Mouse (Mus musculus): ENCODE results near the gene Runx2. TPM values are rescaled to one million over a fixed set of nuclear protein-coding genes. Genes with fewer than 3 reads are reported as not detected.

Gene Runx2
- polyA plus RNA-seq, 1 experiment from 2014 or later = 0.52 TPM

GRCm38 (mm10) chr17:44776738-44777270 lies 37.8 kb downstream of the Runx2 start, which contains the start of gene Supt3:
Gene Supt3, plus strand, starts transcription at chr17:44777152.
- DNase-seq (ENCODE audit: low spot score) (peak; percentile 99), ATAC-seq (ENCODE audit: low FRiP score) (peak; percentile 98)
- Histone ChIP-seq H3K4me1 (replicated peaks; ENCODE audit: control insufficient read depth, insufficient read depth, low read length) (peaks cover 6% of the 10 kb centered on the region; the same call in 1 of the 2 replicates), H3K4me3 (replicated peaks; ENCODE audit: low read length) (peak within 1 kb of the TSS; percentile 89), H3K4me2 (replicated peaks) (peak within 1 kb of the TSS; percentile 70), H3K9me3 (ENCODE audit: control insufficient read depth, low read length) (no peaks in the 10 kb centered on the region), H3K36me3 (replicated peaks; ENCODE audit: control insufficient read depth, insufficient read depth) (no peaks in the 10 kb centered on the region), H3K27me3 (ENCODE audit: control insufficient read depth, insufficient read depth, low read length) (no peaks in the 10 kb centered on the region), H3K9ac (peak within 1 kb of the TSS; percentile 98), H3K27ac (peak within 1 kb of the TSS; percentile 94)
- WGBS = 0% methylated on average over 40 of the region's 40 CpGs

DNA sequence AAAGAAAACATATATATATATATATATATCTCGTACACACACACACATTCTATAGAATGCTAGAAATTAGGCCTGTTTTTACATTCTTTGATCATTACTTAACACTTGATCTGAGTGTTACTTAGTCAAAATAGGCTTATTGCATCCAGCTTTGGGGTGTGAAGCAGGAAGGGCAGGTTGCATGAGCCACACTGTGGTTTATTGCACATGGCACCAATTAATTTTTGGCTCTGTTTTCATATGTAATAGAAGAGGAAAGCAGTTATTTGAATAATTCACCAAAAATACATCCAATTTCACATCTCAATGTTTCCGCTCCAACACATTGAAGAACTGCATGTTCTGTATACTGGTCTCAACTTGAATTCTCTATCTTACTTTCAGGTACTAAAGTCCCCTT lies 42.0 kb downstream of the Runx2 start:
- H3K9me3 ChIP-seq (ENCODE audit: control insufficient read depth, low read length) = no peaks in the 10 kb centered on the region
- no peak for ATAC-seq (ENCODE audit: low FRiP score)
- 93% methylated on average over 2 of the region's 2 CpGs for WGBS
- no peaks in the 10 kb centered on the region for H3K36me3 ChIP-seq (replicated peaks; ENCODE audit: control insufficient read depth, insufficient read depth)
- no peak overlapping the region for H3K27ac ChIP-seq
- no peak for DNase-seq (ENCODE audit: low spot score)
- H3K4me1 ChIP-seq (replicated peaks; ENCODE audit: control insufficient read depth, insufficient read depth, low read length) = no peaks in the 10 kb centered on the region
- H3K4me2 ChIP-seq (replicated peaks) = no peak overlapping the region
- no peak overlapping the region for H3K9ac ChIP-seq
- no peak overlapping the region for H3K4me3 ChIP-seq (replicated peaks; ENCODE audit: low read length)
- no peaks in the 10 kb centered on the region for H3K27me3 ChIP-seq (ENCODE audit: control insufficient read depth, insufficient read depth, low read length)

DNA sequence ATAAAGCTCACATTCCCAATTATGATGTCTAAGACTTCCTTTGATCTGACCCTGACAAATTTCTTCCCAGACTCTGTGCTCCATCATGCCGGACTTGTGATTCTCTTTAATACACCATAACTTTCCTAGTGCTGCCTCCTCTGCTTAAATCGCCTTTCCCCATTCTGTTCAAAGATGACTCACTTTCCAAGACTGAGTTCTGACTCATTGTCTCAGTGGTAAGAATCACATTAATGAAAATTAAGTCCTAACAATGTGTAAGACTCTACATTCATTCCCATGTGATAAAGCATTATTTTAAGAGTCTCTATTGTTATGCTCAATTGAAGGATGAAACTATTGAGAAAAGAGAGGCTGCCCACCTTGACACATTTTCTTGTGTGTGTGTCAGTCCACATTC lies 43.7 kb downstream of the Runx2 start:
- WGBS = 91% methylated on average over 2 of the region's 2 CpGs
- ATAC-seq (ENCODE audit: low FRiP score) = no peak
- Histone ChIP-seq H3K4me3 (replicated peaks; ENCODE audit: low read length) (no peak overlapping the region), H3K27me3 (ENCODE audit: control insufficient read depth, insufficient read depth, low read length) (no peaks in the 10 kb centered on the region), H3K27ac (no peak overlapping the region), H3K4me2 (replicated peaks) (no peak overlapping the region), H3K9ac (no peak overlapping the region), H3K4me1 (replicated peaks; ENCODE audit: control insufficient read depth, insufficient read depth, low read length) (no peaks in the 10 kb centered on the region), H3K36me3 (replicated peaks; ENCODE audit: control insufficient read depth, insufficient read depth) (no peaks in the 10 kb centered on the region), H3K9me3 (ENCODE audit: control insufficient read depth, low read length) (no peaks in the 10 kb centered on the region)
- DNase-seq (ENCODE audit: low spot score) = no peak

GRCm38 (mm10) chr17:44768522-44768921 lies 46.1 kb downstream of the Runx2 start:
- no peak for ATAC-seq (ENCODE audit: low FRiP score)
- no peak overlapping the region for H3K27ac ChIP-seq

GRCm38 (mm10) chr17:44767375-44767774 lies 47.2 kb downstream of the Runx2 start:
- Histone ChIP-seq H3K27me3 (ENCODE audit: control insufficient read depth, insufficient read depth, low read length) (no peaks in the 10 kb centered on the region), H3K36me3 (replicated peaks; ENCODE audit: control insufficient read depth, insufficient read depth) (no peaks in the 10 kb centered on the region), H3K9me3 (ENCODE audit: control insufficient read depth, low read length) (no peaks in the 10 kb centered on the region), H3K4me3 (replicated peaks; ENCODE audit: low read length) (no peak overlapping the region), H3K9ac (no peak overlapping the region), H3K4me2 (replicated peaks) (no peak overlapping the region), H3K4me1 (replicated peaks; ENCODE audit: control insufficient read depth, insufficient read depth, low read length) (no peaks in the 10 kb centered on the region), H3K27ac (no peak overlapping the region)
- ATAC-seq (ENCODE audit: low FRiP score) = no peak
- WGBS = 71% methylated on average over 1 of the region's 1 CpGs
- no peak for DNase-seq (ENCODE audit: low spot score)

More at GRCm38 (mm10) chr17:44768522-44768921, 46.1 kb downstream of the Runx2 start:
- Histone ChIP-seq H3K4me2 (replicated peaks) (no peak overlapping the region), H3K36me3 (replicated peaks; ENCODE audit: control insufficient read depth, insufficient read depth) (no peaks in the 10 kb centered on the region), H3K9ac (no peak overlapping the region), H3K4me1 (replicated peaks; ENCODE audit: control insufficient read depth, insufficient read depth, low read length) (no peaks in the 10 kb centered on the region), H3K9me3 (ENCODE audit: control insufficient read depth, low read length) (no peaks in the 10 kb centered on the region), H3K4me3 (replicated peaks; ENCODE audit: low read length) (no peak overlapping the region), H3K27me3 (ENCODE audit: control insufficient read depth, insufficient read depth, low read length) (no peaks in the 10 kb centered on the region)
- 69% methylated on average over 5 of the region's 5 CpGs for WGBS
- no peak for DNase-seq (ENCODE audit: low spot score)

- no peak overlapping the region for H3K4me2 ChIP-seq (replicated peaks)
- H3K36me3 ChIP-seq (replicated peaks; ENCODE audit: control insufficient read depth, insufficient read depth) = no peaks in the 10 kb centered on the region
- 70% methylated on average over 2 of the region's 2 CpGs for WGBS
- H3K27me3 ChIP-seq (ENCODE audit: control insufficient read depth, insufficient read depth, low read length) = no peaks in the 10 kb centered on the region
- H3K27ac ChIP-seq = no peak overlapping the region
- no peak overlapping the region for H3K4me3 ChIP-seq (replicated peaks; ENCODE audit: low read length)
- H3K9ac ChIP-seq = no peak overlapping the region
- ATAC-seq (ENCODE audit: low FRiP score) (no peak), DNase-seq (ENCODE audit: low spot score) (no peak)
- H3K4me1 ChIP-seq (replicated peaks; ENCODE audit: control insufficient read depth, insufficient read depth, low read length) = no peaks in the 10 kb centered on the region
- H3K9me3 ChIP-seq (ENCODE audit: control insufficient read depth, low read length) = no peaks in the 10 kb centered on the region
These were observed 47.6 kb downstream of the Runx2 start for GRCm38 (mm10) chr17:44766975-44767374.

DNA sequence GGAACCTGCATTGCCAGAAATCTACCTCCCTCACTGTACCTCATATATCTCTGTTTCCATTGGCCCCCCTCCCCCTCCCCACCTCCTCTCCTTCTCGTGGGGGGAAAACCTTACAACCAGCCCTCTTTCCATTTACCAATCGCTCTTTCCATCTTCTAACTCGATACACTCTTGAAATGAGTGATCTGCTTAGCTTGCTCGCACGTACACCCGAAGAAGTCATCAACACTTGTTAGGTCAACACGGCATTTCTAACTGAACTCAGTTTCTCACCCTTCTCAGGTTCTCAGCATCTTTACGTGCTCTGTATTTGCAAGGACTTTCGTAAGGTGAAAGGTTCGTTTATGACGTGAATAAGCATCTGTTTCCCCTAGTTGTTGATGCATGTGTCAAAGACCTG lies 48.3 kb downstream of the Runx2 start:
- Histone ChIP-seq H3K27me3 (ENCODE audit: control insufficient read depth, insufficient read depth, low read length) (no peaks in the 10 kb centered on the region), H3K9me3 (ENCODE audit: control insufficient read depth, low read length) (no peaks in the 10 kb centered on the region), H3K36me3 (replicated peaks; ENCODE audit: control insufficient read depth, insufficient read depth) (no peaks in the 10 kb centered on the region), H3K9ac (no peak overlapping the region), H3K4me1 (replicated peaks; ENCODE audit: control insufficient read depth, insufficient read depth, low read length) (no peaks in the 10 kb centered on the region), H3K4me3 (replicated peaks; ENCODE audit: low read length) (no peak overlapping the region), H3K4me2 (replicated peaks) (no peak overlapping the region), H3K27ac (no peak overlapping the region)
- WGBS = 90% methylated on average over 11 of the region's 11 CpGs
- no peak for DNase-seq (ENCODE audit: low spot score)
- no peak for ATAC-seq (ENCODE audit: low FRiP score)

DNA sequence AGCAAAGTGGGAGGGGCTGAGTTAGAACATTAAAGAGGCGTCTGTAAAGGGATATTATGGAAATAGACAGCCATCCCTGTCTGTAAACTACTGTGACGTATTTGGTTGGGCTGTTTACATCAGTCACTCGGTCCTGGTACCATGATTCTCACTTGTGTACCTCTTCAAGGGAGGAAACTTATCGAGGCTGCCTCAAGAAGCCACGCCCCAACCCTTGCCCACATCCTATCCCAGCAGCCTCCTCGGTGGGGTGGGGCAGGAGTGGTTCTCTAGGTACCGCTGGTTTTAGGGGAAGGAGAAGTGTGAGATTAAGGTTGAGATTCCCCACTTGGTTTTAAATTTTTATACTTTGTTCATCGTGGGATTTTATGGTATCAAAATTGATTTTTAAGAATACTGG lies 69.2 kb downstream of the Runx2 start:
- WGBS = 95% methylated on average over 8 of the region's 8 CpGs
- Histone ChIP-seq H3K4me3 (replicated peaks; ENCODE audit: low read length) (no peak overlapping the region), H3K9me3 (ENCODE audit: control insufficient read depth, low read length) (no peaks in the 10 kb centered on the region), H3K27ac (no peak overlapping the region), H3K4me2 (replicated peaks) (no peak overlapping the region), H3K4me1 (replicated peaks; ENCODE audit: control insufficient read depth, insufficient read depth, low read length) (no peaks in the 10 kb centered on the region), H3K27me3 (ENCODE audit: control insufficient read depth, insufficient read depth, low read length) (peaks cover 7% of the 10 kb centered on the region), H3K36me3 (replicated peaks; ENCODE audit: control insufficient read depth, insufficient read depth) (no peaks in the 10 kb centered on the region), H3K9ac (no peak overlapping the region)
- DNase-seq (ENCODE audit: low spot score) (no peak), ATAC-seq (ENCODE audit: low FRiP score) (no peak)

GRCm38 (mm10) chr17:44743780-44744179 lies 70.8 kb downstream of the Runx2 start:
- ATAC-seq (ENCODE audit: low FRiP score) = no peak
- Histone ChIP-seq H3K4me2 (replicated peaks) (no peak overlapping the region), H3K9me3 (ENCODE audit: control insufficient read depth, low read length) (no peaks in the 10 kb centered on the region), H3K9ac (no peak overlapping the region), H3K36me3 (replicated peaks; ENCODE audit: control insufficient read depth, insufficient read depth) (no peaks in the 10 kb centered on the region), H3K27me3 (ENCODE audit: control insufficient read depth, insufficient read depth, low read length) (peaks cover 21% of the 10 kb centered on the region), H3K4me1 (replicated peaks; ENCODE audit: control insufficient read depth, insufficient read depth, low read length) (no peaks in the 10 kb centered on the region), H3K4me3 (replicated peaks; ENCODE audit: low read length) (no peak overlapping the region), H3K27ac (no peak overlapping the region)
- WGBS = 52% methylated on average over 3 of the region's 3 CpGs
- no peak for DNase-seq (ENCODE audit: low spot score)

- Histone ChIP-seq H3K4me3 (replicated peaks; ENCODE audit: low read length) (no peak overlapping the region), H3K27ac (no peak overlapping the region), H3K4me1 (replicated peaks; ENCODE audit: control insufficient read depth, insufficient read depth, low read length) (no peaks in the 10 kb centered on the region), H3K27me3 (ENCODE audit: control insufficient read depth, insufficient read depth, low read length) (peaks cover 36% of the 10 kb centered on the region), H3K9ac (no peak overlapping the region), H3K4me2 (replicated peaks) (no peak overlapping the region), H3K36me3 (replicated peaks; ENCODE audit: control insufficient read depth, insufficient read depth) (no peaks in the 10 kb centered on the region), H3K9me3 (ENCODE audit: control insufficient read depth, low read length) (no peaks in the 10 kb centered on the region)
- 89% methylated on average over 9 of the region's 9 CpGs for WGBS
- ATAC-seq (ENCODE audit: low FRiP score) (no peak), DNase-seq (ENCODE audit: low spot score) (no peak)
These were observed 72.4 kb downstream of the Runx2 start for GRCm38 (mm10) chr17:44742246-44742645.
